Mouse (Mus musculus) kidney, adult 8-10 months (tissue): ENCODE measurements around the gene Etl4.

ENCODE experiments used
- DNase-seq, 2 experiments: peaks; one replicate each; pipeline ENCODE4 v3.0.0; 2022

Etl4 gene

DNA sequence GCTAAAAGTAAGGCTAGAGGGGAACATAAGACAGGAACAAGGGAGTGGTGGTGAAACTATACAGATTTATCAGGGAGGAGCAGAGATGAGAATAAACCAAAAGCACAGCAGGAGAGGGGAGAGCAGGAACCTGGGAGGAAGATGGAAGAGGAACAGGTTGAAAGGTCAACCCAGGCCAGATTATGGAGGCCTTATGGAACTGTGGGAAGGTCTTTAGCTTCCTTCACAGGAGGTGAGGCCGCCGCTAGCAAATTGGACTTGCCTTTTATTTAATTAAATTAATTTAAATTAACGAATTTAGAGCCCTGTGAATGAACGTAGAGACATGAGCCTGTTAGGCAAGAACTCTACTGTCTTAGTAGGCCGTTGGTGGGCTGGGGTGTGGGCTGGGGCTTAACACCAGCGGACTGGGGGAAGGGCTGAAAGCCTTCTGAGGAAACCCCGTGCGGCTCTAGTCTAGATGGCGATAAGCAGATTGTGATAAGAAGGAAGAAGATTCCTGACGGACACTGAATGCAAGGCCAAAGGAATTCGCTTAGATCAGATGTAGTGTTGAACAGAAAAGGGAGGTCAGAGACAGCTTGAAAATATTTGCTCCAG is 612.2 kb downstream of the Etl4 start:
- no peak for DNase-seq

DNA sequence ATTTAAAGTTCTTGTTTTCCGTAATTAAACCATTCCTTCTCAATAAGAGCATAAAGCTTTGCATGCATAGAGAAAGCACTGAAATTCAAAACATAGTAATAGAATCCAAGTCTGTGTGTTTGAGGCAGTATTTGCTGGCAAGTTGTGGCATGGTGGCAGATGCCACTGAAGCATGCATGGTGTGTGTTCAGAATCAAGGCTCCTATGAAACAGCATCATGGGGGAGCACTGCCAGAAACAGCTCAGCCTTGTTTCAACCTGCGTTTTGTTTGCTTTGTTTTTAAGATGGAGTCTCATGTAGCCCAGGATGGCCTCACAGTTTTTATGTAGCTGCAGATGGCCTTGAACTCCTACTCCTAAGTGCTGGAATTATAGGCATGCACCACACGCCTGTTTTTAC is 614.1 kb downstream of the Etl4 start:
- no peak for DNase-seq

GRCm38 (mm10) chr2:20525879-20526593 is 616.5 kb downstream of the Etl4 start:
- peak in 1 of 2 experiments; percentile 21 for DNase-seq

GRCm38 (mm10) chr2:20526856-20527255 is 617.3 kb downstream of the Etl4 start:
- no peak for DNase-seq

- no peak for DNase-seq
These were observed 623.0 kb downstream of the Etl4 start for GRCm38 (mm10) chr2:20532623-20533022.

DNA sequence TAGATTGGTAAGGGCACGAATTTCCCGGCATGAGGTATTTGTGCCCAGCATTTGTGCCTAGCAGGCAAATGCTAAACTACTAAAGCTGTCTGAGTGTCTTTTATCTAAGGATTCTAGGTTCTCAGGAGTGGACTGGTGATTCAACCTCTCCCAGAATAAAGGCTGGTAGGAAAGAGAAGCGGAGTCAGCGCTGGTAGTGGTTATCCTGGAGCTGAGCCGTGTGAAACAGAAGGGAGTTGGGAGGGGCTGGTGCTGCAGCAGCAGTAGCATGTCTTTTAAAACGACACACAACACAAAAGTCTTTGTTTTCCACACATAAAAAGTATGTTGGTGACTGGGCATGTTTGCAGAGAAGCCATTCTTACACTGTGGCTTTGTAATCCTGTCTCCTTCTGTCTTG is 628.2 kb downstream of the Etl4 start:
- DNase-seq, result no peak

DNA sequence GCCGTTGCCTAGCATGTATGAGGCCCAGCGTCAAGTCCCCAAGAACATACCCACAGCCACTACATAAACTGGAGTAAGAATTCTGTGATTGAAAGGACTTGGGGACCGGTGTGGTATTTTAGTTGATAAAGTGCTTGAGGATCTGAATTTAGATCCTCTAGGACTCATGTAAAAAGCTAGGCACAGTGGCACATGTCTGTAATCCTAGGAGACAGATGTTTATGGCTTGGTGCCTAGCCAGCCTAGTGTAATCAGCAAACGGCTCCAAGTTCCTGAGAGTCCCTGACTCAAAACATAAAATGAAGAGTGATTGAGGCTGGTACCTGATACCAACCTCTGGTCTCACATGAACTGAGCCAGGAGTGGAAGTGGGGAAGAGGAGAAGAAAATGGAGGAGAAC is 629.3 kb downstream of the Etl4 start:
- no peak for DNase-seq

GRCm38 (mm10) chr2:20541261-20541660 is 631.7 kb downstream of the Etl4 start:
- no peak for DNase-seq

DNA sequence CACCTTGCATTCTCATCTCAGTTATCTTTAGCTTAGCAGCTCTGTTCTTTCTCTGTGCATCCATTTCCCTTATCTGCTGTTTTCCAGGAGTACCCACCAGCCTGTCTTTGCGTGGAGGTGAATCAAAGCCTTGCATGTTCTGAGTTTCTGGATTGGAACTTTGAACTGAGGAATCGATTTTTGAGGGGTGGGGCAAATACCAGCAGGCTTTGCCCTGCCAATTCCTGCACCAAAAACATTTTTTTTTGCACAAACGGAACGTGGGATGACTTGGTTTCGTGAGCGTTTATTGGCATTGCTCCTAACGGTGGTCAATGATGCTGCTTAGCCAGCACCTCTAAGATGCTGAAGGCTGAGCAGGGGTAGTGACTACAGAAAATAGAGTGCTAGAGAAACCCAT is 632.7 kb downstream of the Etl4 start:
- no peak for DNase-seq

DNA sequence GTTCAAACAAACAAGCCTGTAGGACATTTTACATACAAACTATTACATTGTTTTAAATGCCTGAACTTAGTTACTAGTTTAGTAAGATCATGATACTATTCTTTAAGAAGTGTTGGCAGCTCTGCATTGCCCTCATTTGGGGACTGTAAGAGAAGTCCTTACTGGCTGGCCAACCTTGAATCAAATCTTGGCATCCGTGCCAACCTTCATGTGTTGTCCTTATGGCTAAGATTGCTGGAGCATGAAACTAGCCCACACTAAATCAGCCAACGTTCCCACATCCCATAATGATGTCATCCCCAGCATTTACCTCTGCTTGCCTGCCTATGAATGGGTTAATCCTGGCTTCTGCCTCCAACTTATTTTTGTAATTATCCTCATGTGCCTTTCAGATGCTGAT is 636.0 kb downstream of the Etl4 start:
- DNase-seq, result no peak

- DNase-seq, result peak; percentile 31 to 37
These were observed 637.1 kb downstream of the Etl4 start for GRCm38 (mm10) chr2:20546496-20547348.

GRCm38 (mm10) chr2:20547349-20547677 is 637.7 kb downstream of the Etl4 start:
- DNase-seq, result peak in 1 of 2 experiments; percentile 44

DNA sequence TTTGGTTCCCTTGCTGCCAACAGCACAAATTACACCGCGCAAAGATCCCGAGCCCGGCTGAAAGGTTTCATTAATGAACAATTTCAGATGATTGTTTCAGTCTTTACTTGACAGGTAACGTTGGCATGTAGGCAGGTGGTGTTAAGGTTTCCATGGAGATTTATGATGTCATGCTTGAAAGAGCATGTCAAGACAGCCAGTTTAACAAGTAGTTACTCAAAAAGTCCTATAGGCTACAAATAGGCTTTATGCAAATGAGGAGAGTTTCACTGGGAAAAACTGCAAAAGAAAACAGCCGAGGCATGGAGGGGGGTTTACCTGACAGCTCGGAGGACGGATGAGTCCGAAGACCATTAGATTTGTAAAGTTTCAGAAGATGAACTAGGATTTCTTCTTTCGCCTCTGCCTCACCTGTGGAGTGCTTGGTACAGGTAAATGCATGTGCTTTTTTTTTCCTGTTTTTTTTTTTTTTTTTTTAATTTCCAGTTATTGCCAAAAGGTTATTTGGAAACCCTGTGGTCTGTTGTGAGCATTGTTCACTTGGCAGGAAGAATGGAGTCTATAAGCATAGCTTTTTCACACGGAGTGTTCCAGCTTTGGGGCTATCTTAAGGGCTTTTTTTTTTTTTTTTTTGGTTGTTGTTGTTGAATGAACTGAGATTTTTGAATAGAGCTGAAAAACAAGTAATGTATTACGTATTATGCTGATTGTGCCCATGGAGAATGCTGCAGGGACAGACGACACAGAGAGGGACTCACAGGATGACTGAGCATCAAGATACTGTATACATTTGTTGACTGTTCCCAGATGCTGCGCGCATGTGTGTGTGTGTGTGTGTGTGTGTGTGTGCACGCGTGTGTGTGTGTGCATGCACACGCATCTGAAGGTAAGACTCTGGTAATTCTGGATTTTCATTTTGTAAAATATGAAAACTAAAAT is 638.4 kb downstream of the Etl4 start:
- DNase-seq, result peak in 1 of 2 experiments; percentile 32

DNA sequence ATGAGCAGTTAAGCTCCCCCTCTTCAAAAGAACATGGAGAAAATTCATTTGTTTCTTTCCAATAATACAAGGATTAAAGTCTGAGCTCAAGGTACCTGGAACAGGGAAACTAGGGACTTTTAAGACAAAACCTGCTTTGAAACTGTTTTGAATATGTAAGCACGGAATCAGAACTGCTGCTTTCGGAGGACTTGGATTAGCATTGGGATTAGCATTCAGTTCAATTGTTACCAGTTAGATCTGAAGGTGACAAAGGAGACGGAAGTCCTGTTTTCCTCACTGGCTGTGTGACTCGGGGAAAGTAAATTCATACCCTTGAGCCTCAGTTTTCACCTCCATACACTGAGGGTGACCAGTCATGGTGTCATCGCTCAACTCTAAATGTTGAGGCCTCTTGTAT is 639.5 kb downstream of the Etl4 start:
- DNase-seq, result no peak

DNA sequence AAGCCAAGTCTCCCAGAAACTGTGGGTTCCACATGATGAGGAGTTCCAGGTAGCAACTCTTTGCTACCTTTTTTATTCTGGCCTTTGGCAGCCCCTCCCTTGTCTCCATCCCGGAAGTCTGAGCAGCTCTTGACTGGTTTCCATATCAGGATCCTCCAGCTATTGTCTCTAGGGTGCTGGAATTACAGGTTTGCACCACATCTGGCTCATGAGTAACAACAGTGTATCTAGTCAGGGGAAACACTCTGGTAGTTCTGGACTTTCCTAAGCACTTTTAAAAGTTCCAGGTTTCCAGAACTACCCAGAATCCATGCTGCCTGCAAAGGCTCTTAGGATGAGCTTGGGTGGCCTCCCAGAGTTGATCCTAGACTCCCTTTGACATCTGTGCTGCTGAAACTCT is 640.4 kb downstream of the Etl4 start:
- no peak for DNase-seq

DNA sequence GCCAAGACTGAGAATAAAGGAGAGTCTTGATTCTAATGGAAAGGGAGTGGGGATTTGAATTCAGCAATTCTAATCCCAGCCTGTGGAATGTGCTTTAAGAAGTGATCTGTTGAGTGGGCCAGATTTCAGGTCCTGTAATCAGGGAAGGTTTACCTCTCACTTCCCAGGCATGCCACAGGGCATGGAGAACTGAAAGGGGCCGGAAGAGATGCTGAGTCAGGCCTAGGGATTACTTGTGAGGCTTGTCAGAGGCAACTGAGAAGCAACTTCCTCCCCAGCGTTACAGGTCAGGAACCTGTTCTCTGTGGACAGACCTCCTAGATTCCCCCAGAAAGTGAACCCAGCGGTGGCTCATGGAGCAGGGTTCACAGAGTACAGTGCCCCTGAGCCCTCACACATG is 646.1 kb downstream of the Etl4 start:
- DNase-seq, result no peak

DNA sequence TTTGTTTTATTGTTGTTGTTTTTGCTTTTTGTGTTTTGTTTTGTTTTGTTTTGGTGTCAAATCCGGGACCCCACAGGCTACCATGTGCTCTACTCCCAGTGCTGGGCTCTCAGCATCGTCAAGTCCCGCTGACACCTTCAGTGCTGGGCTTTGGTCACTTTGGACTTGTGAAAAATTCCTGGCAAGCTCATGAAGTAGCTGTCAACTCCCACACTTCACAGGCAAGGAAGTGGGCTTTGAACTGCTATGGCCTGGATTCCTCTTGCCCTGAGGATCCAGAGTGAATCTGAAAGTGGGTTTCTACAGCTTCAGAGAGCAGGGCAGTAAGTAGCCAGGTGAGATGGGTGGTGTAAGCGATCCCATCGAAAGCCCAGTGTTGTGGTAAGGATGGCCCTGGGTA is 649.5 kb downstream of the Etl4 start:
- no peak for DNase-seq

- no peak for DNase-seq
These were observed 650.1 kb downstream of the Etl4 start for GRCm38 (mm10) chr2:20559723-20560122.

DNA sequence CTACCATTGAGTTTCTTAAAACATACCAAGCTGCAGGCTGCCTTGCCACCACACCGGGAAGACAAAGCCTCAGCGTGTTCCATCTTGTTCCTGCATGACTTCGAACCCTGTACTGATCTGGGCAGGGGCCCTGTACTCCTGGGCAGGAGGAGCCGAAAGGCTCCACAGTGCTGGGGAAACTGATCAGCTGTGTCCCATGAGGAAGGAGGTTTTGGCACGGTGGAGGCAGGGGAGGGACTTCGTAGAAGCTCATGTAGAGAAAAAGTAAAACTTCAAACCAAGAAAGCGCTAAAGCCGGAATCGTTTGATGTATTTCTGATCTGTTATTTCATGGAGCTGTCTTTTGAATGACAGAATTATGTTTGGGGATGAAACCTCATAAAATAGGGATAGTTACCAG is 651.0 kb downstream of the Etl4 start:
- DNase-seq, result no peak

DNA sequence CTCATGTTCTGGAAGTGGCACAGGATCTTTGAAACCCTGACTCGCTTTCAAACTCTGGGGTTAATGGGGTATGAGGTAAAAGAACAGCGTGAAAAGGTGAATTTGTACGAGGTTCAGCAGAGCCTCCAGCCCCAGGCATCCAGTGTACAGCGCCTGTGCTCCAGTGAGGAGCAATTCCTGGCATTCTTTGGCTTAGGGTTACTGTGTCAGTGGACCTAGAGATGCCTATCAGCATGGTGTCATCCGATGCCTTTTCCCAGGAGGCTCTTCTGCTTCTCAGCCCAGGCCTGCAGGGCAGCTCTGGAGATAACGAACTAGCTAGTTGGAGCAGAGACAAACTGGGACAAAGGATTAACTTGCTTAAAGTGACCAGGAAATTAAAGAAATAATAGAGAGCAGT is 653.5 kb downstream of the Etl4 start:
- no peak for DNase-seq

DNA sequence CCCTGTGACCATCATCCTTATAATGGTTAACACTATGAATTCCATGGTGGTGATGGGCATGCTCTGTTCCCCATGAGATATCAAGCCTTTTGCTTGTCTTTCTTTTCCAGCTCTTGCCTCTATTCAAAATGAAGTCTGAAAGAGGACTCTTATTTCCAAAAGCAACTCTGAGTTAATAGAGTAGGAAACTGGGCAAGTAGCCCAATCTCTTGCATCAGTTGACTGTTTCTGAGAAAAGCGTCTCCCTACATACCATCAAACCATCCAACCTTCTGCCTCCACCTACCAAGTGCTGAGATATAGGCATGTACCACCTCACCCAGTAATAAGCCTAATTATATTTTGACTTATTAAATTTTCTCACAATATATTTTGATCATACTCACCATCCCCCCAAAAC is 658.9 kb downstream of the Etl4 start:
- no peak for DNase-seq

DNA sequence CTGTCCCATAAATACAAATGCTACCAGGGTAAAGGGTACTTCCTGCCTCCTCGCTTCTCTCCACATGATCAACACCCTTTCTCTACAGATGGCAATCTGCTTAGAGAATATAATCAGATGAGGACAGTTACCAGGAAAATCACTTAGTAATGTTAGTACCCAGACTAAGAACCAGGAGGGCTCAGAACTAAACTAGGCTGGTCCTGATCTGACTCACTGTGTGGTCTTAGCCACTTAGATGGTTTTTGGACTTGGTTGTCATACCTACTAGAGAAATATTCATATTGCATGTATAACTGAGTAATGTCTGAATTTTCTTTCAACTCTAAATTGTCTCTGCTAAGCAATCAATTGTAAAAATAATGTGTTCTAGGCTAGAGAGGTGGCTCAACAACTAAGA is 662.4 kb downstream of the Etl4 start:
- no peak for DNase-seq

GRCm38 (mm10) chr2:20580331-20580730 is 670.8 kb downstream of the Etl4 start:
- no peak for DNase-seq
